Mouse (Mus musculus) thymus, adult 18-20 months (tissue): ENCODE results near the gene Mvb12b.

Experiments used
- DNase-seq, 2 experiments: peaks; one replicate each; pipeline ENCODE4 v3.0.0; 2022; ENCODE audit warnings: mixed read lengths in 2 of 2

Mvb12b gene

GRCm38 (mm10) chr2:33809081-33809480, 78.7 kb downstream of the Mvb12b start:
- no peak for DNase-seq

GRCm38 (mm10) chr2:33808032-33808431, 79.7 kb downstream of the Mvb12b start:
- peak in 1 of 2 experiments; percentile 73 for DNase-seq

GRCm38 (mm10) chr2:33805640-33806039, 82.1 kb downstream of the Mvb12b start:
- peak in 1 of 2 experiments; percentile 62 for DNase-seq

GRCm38 (mm10) chr2:33803717-33804214, 84.0 kb downstream of the Mvb12b start:
- DNase-seq, result peak in 1 of 2 experiments; percentile 65

GRCm38 (mm10) chr2:33803083-33803615, 84.6 kb downstream of the Mvb12b start:
- DNase-seq, result no peak

- DNase-seq, result no peak
These were observed 86.0 kb downstream of the Mvb12b start for GRCm38 (mm10) chr2:33801760-33802159.

GRCm38 (mm10) chr2:33801336-33801735, 86.4 kb downstream of the Mvb12b start:
- DNase-seq, result no peak

GRCm38 (mm10) chr2:33800221-33800620, 87.5 kb downstream of the Mvb12b start:
- DNase-seq, result no peak

- DNase-seq, result no peak
These were observed 91.9 kb downstream of the Mvb12b start for GRCm38 (mm10) chr2:33795716-33796472.

- no peak for DNase-seq
These were observed 92.7 kb downstream of the Mvb12b start for GRCm38 (mm10) chr2:33795001-33795580.

GRCm38 (mm10) chr2:33794483-33794882, 93.3 kb downstream of the Mvb12b start:
- no peak for DNase-seq

- no peak for DNase-seq
These were observed 97.4 kb downstream of the Mvb12b start for GRCm38 (mm10) chr2:33790301-33790700.

- no peak for DNase-seq
These were observed 98.0 kb downstream of the Mvb12b start for GRCm38 (mm10) chr2:33789732-33790131.

GRCm38 (mm10) chr2:33789279-33789678, 98.5 kb downstream of the Mvb12b start:
- DNase-seq, result no peak

GRCm38 (mm10) chr2:33788851-33789250, 98.9 kb downstream of the Mvb12b start:
- DNase-seq, result no peak

GRCm38 (mm10) chr2:33788131-33788530, 99.6 kb downstream of the Mvb12b start:
- no peak for DNase-seq

GRCm38 (mm10) chr2:33786064-33786463, 101.7 kb downstream of the Mvb12b start:
- DNase-seq, result no peak

- no peak for DNase-seq
These were observed 102.2 kb downstream of the Mvb12b start for GRCm38 (mm10) chr2:33785596-33785995.

- DNase-seq, result no peak
These were observed 103.0 kb downstream of the Mvb12b start for GRCm38 (mm10) chr2:33784721-33785120.

GRCm38 (mm10) chr2:33783419-33783818, 104.3 kb downstream of the Mvb12b start:
- DNase-seq, result no peak

GRCm38 (mm10) chr2:33781655-33782400, 105.9 kb downstream of the Mvb12b start:
- DNase-seq, result no peak

- DNase-seq, result no peak
These were observed 109.3 kb downstream of the Mvb12b start for GRCm38 (mm10) chr2:33778466-33778865.

GRCm38 (mm10) chr2:33777051-33777450, 110.7 kb downstream of the Mvb12b start:
- DNase-seq, result no peak
